Mouse (Mus musculus): ENCODE measurements around the gene Zfp81. TPM values are rescaled to one million over a fixed set of nuclear protein-coding genes. Genes with fewer than 3 reads are reported as not detected.

The Zfp81 gene
- 2.9 and 3.3 TPM in 2 replicates for total RNA-seq (2014; rRNA removed)
- polyA plus RNA-seq (2012; rRNA removed), result 0.27 and 0.43 TPM in 2 replicates

DNA sequence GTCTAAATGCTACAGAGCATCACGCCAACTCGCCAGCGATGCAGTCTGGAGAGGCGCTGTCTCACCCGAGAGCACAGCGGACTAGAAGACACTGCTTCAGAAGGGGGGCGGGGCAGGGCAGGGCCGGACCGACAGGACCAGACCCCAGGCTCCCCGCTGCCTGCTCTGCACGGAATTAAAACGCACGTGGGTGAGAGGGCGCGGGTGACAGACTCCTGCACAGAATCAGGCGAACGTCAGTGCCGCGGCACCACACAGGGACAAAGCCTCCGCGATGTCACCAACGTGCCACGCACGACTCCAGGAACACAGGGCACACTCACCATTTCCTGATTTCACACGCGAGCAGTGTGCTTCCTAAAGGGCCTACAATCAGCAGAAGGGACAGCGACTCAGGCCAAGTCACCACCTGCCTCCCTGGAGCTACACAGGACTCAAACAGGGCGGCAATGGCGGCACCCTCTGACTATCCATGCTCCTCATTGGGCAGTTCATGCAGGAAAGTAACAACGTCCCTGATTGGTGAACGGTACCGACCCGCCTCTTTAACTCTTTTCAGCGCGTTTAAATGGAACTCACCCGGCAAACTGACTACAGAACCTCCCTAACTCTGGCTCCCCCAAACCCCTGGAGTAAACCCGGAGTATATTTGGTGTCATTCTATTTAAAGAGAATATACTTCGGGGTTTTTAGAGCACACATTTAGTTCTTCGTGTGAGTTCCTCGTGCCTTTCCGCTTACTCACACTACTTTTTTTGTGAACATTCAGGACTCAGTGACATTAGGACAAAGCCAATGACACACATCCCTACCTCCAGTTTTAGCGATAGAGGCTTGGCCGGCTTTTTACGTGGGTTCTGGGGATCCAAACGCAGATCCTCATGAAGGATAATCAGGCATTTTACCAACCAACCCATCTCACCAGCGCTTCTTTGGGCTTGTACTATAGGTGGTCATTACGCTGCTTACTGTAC is at the start of gene Zfp81:
Gene Zfp81, minus strand, starts transcription at position 468 of the 974 bp plus-strand sequence.
- no peaks in the 10 kb centered on the region for H3K36me3 ChIP-seq (ENCODE audit: control insufficient read depth, insufficient read depth, low read length)
- 0 out of 2 replicates have a peak, but pooled peaks have one; percentile 24 for TF ChIP-seq POLR2A (IDR thresholded peaks at IDR 0.05; ENCODE audit: extremely low read depth, insufficient read depth, low read length)
- no peak for TF ChIP-seq CTCF (IDR thresholded peaks at IDR 0.05; ENCODE audit: low read depth, low read length)
- H3K79me2 ChIP-seq (ENCODE audit: control insufficient read depth, insufficient read depth, low read length), result no peaks in the 10 kb centered on the region
- peak; percentile 84 for DNase-seq (ENCODE audit: extremely low read depth, low read depth, low spot score)
- 5% methylated on average over 47 of the region's 47 CpGs for WGBS
- H3K4me3 ChIP-seq (ENCODE audit: insufficient read depth, low read depth, low read length), result peak within 1 kb of the TSS; percentile 74
- H3K9ac ChIP-seq (ENCODE audit: low read depth, low read length), result peak within 1 kb of the TSS; percentile 62
- no peaks in the 10 kb centered on the region for H3K27me3 ChIP-seq (ENCODE audit: control insufficient read depth, insufficient read depth, low read length)
- H3K27ac ChIP-seq (replicated peaks; ENCODE audit: insufficient read depth, low read depth, low read length), result peak within 1 kb of the TSS; percentile 3; the same call in 1 of the 2 replicates
- 0 out of 2 replicates have a peak, but pooled peaks cover 2% of the 10 kb centered on the region for H3K4me1 ChIP-seq (ENCODE audit: control insufficient read depth, insufficient read depth, low read length)

DNA sequence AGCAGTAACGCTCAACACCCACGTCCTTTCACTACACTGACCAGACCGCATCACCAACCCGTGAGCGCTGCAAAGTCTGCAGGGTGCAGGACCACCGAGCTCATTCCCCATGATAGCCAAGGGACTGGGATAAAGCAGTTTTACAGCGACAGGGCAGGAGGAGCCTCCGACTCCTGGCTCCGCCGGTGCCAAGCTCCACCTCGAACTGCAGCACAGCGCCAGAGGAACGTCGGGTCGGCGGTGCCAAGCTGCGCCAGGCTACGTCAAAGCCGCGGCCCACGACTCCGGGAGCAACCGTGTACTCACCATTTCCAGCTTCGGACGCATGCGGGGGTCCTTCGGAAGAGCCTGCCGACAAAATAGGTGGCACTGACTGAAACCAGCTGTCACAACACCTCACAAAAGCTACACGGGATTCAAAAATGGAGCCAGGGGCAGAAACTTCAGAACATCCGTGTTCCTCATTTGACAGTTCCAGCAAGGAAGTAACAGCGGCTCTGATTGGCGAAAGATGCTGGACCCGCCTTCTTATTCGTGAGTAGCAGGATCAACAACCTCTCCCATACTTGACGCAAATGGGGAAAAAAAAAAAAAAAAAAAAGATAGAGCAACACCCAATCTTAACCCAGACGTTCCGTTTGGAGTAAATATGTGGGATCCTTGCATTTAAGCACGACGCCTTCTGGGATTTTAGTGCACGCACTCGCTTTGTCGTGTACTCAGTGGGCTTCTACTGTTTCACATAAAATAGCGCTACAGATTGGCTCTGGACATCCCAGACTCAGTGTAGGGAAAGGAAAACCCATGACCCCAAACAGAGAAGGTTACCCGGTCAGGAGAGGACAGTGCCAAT is 35.7 kb upstream of the Zfp81 start, which contains the start of gene Zfp101:
Gene Zfp101, minus strand, starts transcription at position 460 of the 853 bp plus-strand sequence.
- H3K9ac ChIP-seq (ENCODE audit: low read depth, low read length), result peak within 1 kb of the TSS; percentile 74
- peaks cover 22% of the 10 kb centered on the region for H3K79me2 ChIP-seq (ENCODE audit: control insufficient read depth, insufficient read depth, low read length)
- peak within 1 kb of the TSS; percentile 75 for H3K4me3 ChIP-seq (ENCODE audit: insufficient read depth, low read depth, low read length)
- peak within 1 kb of the TSS; percentile 84 for H3K27ac ChIP-seq (replicated peaks; ENCODE audit: insufficient read depth, low read depth, low read length)
- H3K36me3 ChIP-seq (ENCODE audit: control insufficient read depth, insufficient read depth, low read length), result no peaks in the 10 kb centered on the region
- DNase-seq (ENCODE audit: extremely low read depth, low read depth, low spot score), result peak; percentile 97
- WGBS, result under 1% methylated on average over 44 of the region's 44 CpGs
- TF ChIP-seq POLR2A (IDR thresholded peaks at IDR 0.05; ENCODE audit: extremely low read depth, insufficient read depth, low read length) (no peak), CTCF (IDR thresholded peaks at IDR 0.05; ENCODE audit: low read depth, low read length) (no peak)
- H3K27me3 ChIP-seq (ENCODE audit: control insufficient read depth, insufficient read depth, low read length), result no peaks in the 10 kb centered on the region
- H3K4me1 ChIP-seq (ENCODE audit: control insufficient read depth, insufficient read depth, low read length), result peaks cover 8% of the 10 kb centered on the region

- TF ChIP-seq POLR2A (IDR thresholded peaks at IDR 0.05; ENCODE audit: extremely low read depth, insufficient read depth, low read length), result no peak
- no peak for TF ChIP-seq CTCF (IDR thresholded peaks at IDR 0.05; ENCODE audit: low read depth, low read length)
- H3K27ac ChIP-seq (replicated peaks; ENCODE audit: insufficient read depth, low read depth, low read length), result no peak overlapping the region
- H3K79me2 ChIP-seq (ENCODE audit: control insufficient read depth, insufficient read depth, low read length), result peaks cover 26% of the 10 kb centered on the region
- WGBS, result 76% methylated on average over 5 of the region's 5 CpGs
- H3K4me3 ChIP-seq (ENCODE audit: insufficient read depth, low read depth, low read length), result no peak overlapping the region
- no peaks in the 10 kb centered on the region for H3K36me3 ChIP-seq (ENCODE audit: control insufficient read depth, insufficient read depth, low read length)
- H3K9ac ChIP-seq (ENCODE audit: low read depth, low read length), result no peak overlapping the region
- DNase-seq (ENCODE audit: extremely low read depth, low read depth, low spot score), result no peak
- H3K4me1 ChIP-seq (ENCODE audit: control insufficient read depth, insufficient read depth, low read length), result peaks cover 8% of the 10 kb centered on the region
- no peaks in the 10 kb centered on the region for H3K27me3 ChIP-seq (ENCODE audit: control insufficient read depth, insufficient read depth, low read length)
These were observed 33.6 kb upstream of the Zfp81 start for GRCm38 (mm10) chr17:33392271-33392670.

DNA sequence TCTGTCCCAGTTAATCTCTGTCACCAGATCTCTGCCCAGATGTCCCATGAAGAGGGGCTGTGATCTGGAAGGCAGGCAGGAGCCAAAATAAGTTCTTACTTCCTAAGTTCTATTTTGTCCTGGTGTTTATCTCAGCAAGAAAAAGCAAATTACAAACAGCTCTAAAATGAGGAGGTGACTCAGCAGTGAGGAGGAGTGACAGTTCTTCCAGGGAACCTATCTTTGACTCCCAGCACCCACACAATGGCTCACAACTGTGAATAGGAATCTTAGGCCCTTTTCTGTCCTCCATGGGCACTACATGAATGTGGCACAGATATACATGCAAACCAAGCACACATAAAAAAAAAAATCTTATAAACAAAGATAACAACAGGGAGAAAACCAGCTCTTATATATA is 27.0 kb upstream of the Zfp81 start:
- Histone ChIP-seq H3K27ac (replicated peaks; ENCODE audit: insufficient read depth, low read depth, low read length) (no peak overlapping the region), H3K27me3 (ENCODE audit: control insufficient read depth, insufficient read depth, low read length) (no peaks in the 10 kb centered on the region), H3K4me3 (ENCODE audit: insufficient read depth, low read depth, low read length) (no peak overlapping the region), H3K36me3 (ENCODE audit: control insufficient read depth, insufficient read depth, low read length) (peaks cover 40% of the 10 kb centered on the region), H3K9ac (ENCODE audit: low read depth, low read length) (no peak overlapping the region), H3K4me1 (ENCODE audit: control insufficient read depth, insufficient read depth, low read length) (no peaks in the 10 kb centered on the region), H3K79me2 (ENCODE audit: control insufficient read depth, insufficient read depth, low read length) (peaks cover 6% of the 10 kb centered on the region)
- TF ChIP-seq CTCF (IDR thresholded peaks at IDR 0.05; ENCODE audit: low read depth, low read length) (no peak), POLR2A (IDR thresholded peaks at IDR 0.05; ENCODE audit: extremely low read depth, insufficient read depth, low read length) (no peak)
- DNase-seq (ENCODE audit: extremely low read depth, low read depth, low spot score), result no peak

DNA sequence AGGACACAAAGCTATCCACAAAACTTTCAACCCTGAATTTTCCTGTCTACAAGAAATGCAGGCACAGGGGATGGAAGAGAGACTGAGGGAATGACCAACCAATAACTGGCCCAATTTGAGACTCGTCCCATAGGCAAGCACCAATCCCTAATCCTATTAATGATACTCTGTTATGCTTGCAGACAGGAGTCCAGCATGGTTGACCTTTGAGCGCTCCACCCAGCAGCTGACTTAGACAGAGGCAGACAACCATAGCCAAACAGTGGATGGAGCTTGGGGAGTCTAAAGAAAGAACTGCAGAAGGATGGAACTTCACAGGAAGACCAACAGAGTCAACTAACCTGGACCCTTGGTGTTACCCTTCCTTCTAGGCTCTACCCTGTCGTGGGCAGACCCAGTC is 14.1 kb upstream of the Zfp81 start:
- Histone ChIP-seq H3K4me3 (ENCODE audit: insufficient read depth, low read depth, low read length) (no peak overlapping the region), H3K4me1 (ENCODE audit: control insufficient read depth, insufficient read depth, low read length) (peaks cover 7% of the 10 kb centered on the region), H3K36me3 (ENCODE audit: control insufficient read depth, insufficient read depth, low read length) (no peaks in the 10 kb centered on the region), H3K79me2 (ENCODE audit: control insufficient read depth, insufficient read depth, low read length) (no peaks in the 10 kb centered on the region), H3K27ac (replicated peaks; ENCODE audit: insufficient read depth, low read depth, low read length) (no peak overlapping the region), H3K9ac (ENCODE audit: low read depth, low read length) (no peak overlapping the region), H3K27me3 (ENCODE audit: control insufficient read depth, insufficient read depth, low read length) (no peaks in the 10 kb centered on the region)
- WGBS, result 65% methylated on average over 3 of the region's 3 CpGs
- TF ChIP-seq CTCF (IDR thresholded peaks at IDR 0.05; ENCODE audit: low read depth, low read length) (no peak), POLR2A (IDR thresholded peaks at IDR 0.05; ENCODE audit: extremely low read depth, insufficient read depth, low read length) (no peak)
- peak; percentile 69 for DNase-seq (ENCODE audit: extremely low read depth, low read depth, low spot score)

Data from liver, adult 2 months (tissue).